Mouse (Mus musculus) urinary bladder, postnatal 10 days (tissue): ENCODE measurements around the gene Ccno.
"Not testable (repeated sequence)": the region's sequence is repeated elsewhere in the genome, so short reads cannot be mapped to it uniquely, and the experiment has no call there.

Experiments used
- DNase-seq: peaks from one replicate; pipeline ENCODE4 v3.0.0; 2022; ENCODE audit warnings: low spot score

The Ccno gene

DNA sequence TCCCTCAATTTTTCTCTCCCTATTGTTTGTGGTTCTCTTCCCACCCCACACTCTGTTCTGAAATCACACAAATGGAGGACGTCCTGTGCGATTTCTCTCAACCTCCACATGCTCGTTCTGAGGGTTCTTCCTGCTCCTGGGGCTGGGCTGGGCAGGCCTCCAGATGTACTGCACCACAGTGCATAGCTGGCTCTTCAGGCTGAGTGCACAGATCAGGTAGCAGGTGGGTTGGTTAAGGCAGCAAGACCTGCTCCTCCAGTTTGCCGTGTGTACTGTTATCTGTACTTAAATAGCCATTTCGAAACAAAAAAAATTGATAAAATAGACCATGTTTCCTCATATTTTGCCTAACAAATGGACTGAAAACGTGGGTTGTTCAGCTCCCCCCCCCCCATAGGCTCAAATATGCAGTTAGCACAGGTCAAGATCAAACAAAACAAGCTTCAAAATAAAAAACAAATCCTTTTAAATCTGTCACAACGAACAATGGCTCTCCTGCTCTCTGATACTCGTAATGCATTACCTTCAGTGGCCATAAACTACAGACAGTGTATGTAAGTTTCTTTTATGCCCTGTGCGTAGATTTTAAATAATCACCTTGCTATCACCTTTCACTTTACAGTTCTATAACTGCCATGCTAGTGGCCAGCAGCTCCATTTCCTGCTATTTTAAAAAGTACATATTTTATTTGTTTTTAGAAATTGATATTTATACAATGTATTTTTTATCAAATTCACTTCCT lies 13.1 kb downstream of the Ccno start:
- no peak for DNase-seq

DNA sequence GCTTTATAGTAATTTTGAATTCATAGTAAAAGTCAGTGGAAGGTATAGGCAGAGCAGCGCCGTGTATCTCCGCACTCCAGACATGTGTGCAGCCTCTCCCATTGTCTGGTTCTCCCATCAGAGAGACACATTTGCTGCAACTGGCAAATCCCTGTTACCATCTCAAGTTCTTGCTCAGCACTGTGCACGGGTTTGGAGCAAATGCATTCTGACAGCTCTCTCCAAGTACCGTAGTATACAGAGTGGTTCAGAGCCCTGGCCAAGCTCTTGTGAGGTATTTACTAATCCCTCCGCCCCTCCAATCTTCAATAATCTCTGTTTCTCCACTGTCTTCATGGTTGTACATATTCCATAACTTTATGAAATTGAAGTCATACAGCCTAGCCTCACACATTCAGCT lies 25.1 kb downstream of the Ccno start:
- no peak for DNase-seq

DNA sequence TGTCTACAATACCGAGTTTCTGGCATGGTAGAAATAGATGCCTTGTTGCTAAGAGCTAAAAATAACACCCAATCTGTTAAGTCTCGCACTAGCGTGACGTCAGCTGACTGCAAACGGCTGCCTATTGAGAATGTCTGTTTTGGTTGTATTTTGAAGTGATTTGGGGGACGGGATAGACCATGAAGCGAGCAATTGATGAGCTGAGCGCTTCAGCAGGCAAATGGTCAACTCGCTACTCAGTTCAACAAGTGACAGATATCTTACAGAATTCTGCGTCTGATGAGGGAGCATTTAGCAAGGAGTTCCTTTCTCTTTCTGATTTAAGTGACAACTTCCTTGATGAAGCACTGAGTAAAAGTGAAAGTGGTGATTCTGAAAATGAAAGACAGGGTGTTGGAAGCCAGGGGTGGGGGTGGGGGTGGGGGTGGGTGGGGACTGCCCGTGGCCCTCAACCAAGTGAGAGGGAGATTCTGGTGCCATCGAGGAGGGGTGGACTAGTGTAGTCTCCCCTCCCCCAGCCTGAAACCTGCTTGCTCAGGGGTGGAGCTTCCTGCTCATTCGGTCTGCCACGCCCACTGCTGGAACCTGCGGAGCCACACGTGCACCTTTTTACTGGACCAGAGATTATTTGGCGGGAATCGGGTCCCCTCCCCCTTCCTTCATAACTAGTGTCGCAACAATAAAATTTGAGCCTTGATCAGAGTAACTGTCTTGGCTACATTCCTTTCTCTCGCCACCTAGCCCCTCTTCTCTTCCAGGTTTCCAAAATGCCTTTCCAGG lies 25.8 kb downstream of the Ccno start:
- not testable (repeated sequence) for DNase-seq

DNA sequence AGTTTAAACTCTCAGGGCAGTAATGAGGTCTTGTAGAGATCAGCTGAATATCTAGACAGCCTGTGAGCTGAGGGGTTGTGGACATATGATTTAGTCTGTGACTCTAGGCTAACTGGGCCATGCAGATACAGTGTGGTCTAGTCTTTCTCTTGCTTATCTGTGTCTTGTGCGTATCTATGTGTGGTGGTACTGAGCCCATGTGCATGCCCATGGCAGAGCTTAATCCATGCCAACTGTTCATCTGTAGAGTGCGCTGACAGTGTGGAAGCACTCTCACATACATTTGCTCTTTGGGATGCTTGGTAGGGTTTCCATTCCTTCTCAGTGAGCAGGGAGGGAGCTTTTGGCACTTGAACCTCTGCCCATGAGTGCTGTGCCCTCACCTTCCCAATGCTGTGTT lies 33.9 kb downstream of the Ccno start:
- DNase-seq, result no peak

DNA sequence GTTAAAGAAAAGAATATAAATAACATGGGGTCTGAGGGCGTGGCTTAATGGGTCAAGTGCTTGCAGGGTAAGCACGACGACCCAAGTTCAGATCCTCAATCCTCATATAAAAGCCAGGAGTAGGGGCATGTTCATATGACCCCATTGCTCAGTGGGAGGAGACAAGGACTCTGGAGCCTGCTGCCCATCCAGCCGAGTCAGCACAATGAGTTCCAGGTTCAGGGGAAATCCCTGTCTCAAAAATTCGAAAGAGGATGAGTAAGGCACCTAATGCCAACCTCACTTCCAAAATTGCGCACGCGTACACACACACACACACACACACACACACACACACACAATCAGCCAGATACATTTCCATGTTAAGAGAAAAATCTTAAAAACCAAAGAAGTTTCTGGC lies 34.9 kb downstream of the Ccno start:
- no peak for DNase-seq

DNA sequence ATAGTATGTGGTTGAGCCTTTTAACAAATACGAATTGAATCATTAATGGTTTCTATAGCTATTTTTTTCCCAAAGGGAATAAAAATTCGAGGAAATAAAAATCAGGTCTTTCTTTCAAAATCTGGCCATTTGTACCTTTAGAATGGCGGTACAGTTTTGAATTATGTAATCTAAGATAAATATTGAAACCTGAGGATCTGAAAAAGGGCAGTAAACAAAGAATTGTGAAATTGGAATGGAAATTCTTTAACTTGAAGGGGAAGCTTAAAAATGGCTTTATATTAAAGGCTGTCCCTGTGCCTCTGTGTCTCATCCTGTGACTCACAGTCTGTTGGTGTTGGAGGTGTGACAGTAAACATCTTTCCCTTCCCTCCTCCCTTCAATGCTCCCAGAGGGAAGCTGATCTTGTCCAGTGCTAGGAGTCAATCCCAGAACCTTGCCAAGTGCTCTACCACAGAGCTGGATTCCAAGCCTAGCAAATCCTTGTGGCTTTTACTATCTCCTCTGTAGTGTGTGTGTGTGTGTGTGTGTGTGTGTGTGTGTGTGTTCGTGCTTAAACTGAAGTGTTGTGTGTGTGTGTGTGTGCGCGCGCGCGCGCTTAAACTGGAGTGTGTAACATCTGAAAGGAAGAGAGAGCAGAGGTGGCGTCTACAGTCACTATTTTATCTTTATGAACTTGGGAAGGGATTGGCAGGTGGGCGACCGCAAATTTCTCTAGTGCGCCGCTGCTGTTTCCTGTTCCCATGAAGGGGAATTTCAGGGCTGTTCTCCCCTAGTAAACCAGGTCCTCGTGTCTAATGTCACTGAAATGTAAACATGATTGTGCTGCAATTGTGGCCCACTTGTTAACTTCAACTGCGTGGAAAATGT lies 35.9 kb downstream of the Ccno start:
- DNase-seq, result no peak

DNA sequence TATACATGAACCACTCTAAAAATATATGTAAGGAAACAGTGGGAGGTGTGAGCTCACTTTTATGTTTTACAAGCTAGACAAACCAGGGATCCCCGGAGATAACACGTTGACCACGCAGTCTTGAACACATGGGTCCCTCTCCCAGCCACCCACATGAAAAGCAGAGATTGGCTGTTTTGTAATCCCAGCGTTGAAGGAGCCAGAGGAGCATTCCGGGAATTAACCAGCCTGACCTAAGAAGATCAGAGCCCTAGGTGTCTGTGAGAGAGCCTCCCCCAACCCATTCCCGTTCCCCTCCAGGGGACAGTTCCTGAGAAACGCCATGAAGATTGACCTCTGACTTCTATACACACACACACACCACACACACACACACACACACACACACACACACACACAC lies 43.7 kb downstream of the Ccno start:
- no peak for DNase-seq

DNA sequence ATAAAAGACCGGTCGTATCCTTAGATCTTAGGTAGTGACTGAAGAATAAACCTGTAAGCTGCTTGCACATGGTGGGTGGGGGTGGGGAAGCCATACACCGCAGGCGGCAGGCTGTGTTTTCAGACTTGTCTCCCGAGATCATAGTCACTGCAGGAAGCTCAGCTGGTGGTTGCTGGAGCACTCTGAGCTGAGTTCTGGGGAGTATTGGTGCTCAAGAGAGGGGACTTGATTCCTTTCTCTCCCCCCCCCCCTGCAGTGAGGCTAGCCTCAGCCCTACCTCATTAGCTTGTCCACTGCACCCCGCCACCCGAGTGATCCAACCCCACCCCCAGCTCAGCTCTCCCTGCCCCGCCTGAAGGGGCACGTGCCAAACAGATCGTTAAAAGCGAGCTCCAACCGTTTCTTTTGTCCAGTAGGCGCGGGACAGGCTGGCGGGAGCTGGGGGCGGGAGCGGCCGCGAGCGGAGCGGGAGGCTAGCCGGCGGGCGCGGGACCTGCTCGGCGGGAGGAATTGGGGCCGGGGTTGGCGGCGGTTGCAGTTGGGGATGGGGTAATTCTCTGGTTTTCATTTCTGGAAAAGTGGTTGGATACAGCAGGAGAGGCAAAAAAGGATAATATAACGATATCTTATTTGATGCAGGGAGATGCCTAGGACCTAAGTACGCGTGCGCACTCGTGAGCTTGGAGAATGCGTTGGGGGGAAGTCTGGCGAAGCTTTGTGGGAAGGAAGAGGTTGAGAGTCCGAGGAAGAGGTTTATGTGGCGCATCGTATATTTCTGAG lies 44.4 kb downstream of the Ccno start:
- no peak for DNase-seq

DNA sequence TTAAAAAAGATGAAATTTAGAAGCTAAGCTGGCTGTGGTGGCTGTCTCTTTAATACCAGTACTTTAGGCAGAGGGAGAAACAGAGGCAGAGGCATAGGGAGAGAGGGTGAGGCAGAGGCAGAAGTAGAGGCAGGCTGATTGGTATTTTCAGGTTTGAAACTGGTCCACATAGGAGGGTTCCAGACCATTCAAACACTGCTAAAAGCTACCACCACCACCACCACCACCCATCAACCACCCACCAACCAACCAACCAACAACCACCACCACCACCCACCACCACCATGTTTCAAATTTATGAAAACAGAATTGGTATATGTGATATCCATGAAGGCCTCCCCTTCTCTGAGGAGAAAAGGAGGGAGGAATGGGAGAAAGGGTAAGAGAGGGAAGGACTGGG lies 45.2 kb downstream of the Ccno start:
- DNase-seq, result no peak

DNA sequence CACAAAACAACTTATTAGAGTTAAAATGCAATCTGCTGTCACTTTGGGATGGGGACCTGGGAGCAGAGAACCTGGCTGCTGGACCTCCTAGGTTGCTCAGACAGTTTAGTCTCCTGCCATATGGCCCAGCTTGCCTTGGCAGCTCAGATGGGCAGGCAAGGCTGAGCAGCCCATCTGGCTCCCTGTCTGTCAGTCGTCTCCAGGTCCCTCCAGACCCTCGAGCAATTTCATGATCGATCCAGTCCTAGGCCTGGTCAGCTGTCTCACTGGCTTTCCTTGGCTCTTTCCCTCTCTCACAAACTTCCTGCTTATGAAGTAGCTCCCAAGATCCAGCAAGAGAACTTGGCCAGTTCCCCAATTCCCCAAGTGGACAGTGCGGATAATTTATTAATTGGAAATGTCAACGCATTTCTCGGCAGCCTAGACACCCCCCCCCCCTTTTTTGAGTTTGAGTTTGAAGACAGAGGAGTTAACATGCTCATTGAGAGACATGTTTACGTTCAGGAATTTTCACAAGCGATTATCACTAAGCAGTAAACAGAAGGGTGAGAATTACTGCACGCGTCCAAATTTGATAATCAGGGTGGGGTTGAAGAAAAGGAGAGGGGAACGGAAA lies 46.8 kb downstream of the Ccno start:
- DNase-seq, result no peak

DNA sequence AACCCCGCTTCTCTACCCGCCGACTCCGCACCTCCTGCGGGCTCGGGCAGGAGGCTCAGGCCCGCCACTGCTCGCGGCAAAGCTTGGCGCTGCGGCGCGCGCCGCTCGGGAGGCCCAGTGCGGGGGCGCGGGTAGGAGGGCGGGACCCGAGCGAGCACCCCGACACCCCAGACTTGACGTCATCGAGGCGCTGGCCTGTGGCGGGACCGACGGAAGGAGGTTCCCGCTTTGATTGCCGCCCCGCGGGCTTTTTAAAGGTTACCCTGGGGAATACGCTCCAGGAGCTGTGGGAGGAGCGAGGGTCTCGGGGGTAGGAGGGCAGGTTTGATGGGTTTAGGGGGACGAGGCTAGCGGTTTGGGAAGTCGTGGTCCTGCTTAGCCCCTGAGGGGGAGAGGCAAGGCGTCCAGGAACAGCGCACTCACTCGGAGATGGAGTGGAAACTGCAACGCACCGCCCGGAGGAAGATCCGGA lies 47.4 kb downstream of the Ccno start, which contains the start of gene Cdc20b:
TSS of gene Cdc20b (plus strand) at position 162 of the 472 bp plus-strand sequence.
- no peak for DNase-seq

DNA sequence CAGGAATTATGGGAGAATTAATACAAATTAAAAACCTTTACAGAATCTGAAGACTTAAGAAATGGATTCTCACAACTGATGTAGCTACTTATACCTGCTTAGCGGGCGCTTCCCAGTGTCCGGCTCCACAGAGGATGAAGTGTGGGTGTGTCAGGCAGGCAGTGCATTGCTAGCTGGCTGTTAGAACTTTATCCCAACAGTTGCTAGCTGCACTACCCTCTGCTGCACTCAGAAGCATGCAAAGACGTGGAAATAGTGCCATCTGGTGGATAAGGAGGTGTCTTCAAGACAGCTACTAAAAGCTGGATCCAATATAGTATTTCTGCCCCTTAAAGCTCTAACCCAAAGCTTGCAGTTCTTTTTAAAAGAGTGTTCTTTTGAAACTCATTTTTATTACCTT lies 48.2 kb downstream of the Ccno start:
- no peak for DNase-seq
